16 mouse cellular contexts compared by ENCODE assay signal in genomic region chr11:60057987-60058386, GRCm38 (mm10).
DNase-seq lines count a peak whose midpoint lies in the region; ATAC-seq lines count a peak whose summit lies in the region.
"Had no signal": no experiment of that assay in that cellular context is flagged by ENCODE, and none has a peak within 500 bp of the region (broad histone marks: within the 10 kb centered on the region; RNA-seq: fewer than 3 reads in every experiment).

No protein-coding gene starts in this region.

- ATAC-seq in frontal cortex, adult (ENCODE audit: low TSS enrichment): peak; percentile 93

- no peak for DNase-seq in frontal cortex, postnatal 14 days (ENCODE audit: low spot score in 2 of 2)
- peak; percentile 39 for DNase-seq in right cerebral cortex, adult 18-20 months
- no peak for DNase-seq in right cerebral cortex, postnatal 4 days
- DNase-seq in right cerebral cortex, adult 2 months (ENCODE audit: low spot score in 2 of 2): peak; percentile 21 to 36
- no peak for DNase-seq in embryo, embryonic 9.5 days (ENCODE audit: extremely low spot score)
- DNase-seq in adrenal gland, adult (ENCODE audit: inconsistent age in 2 of 2, low spot score in 1 of 2): no peak
- DNase-seq: adrenal gland, adult 8-10 months; cerebellum, adult 18-20 months; heart, adult 11 months; heart, postnatal 4 days; kidney, adult 2 months; kidney, postnatal 14 days; lung, adult 18-20 months; retina, postnatal 1 day; thymus, postnatal 25 days had no signal

Comparison
In these comparisons a context has a peak if more than half of its experiments do, and no peak if none do; other contexts are left out.
1. DNase-seq: peak in right cerebral cortex, adult 18-20 months (single experiment) and right cerebral cortex, adult 2 months (2 of 2); none in frontal cortex, postnatal 14 days (0 of 2), right cerebral cortex, postnatal 4 days (single experiment), embryo, embryonic 9.5 days (single experiment) and adrenal gland, adult (0 of 2).